Mouse (Mus musculus): Measurements from ENCODE around the gene Tmem123.

DNA sequence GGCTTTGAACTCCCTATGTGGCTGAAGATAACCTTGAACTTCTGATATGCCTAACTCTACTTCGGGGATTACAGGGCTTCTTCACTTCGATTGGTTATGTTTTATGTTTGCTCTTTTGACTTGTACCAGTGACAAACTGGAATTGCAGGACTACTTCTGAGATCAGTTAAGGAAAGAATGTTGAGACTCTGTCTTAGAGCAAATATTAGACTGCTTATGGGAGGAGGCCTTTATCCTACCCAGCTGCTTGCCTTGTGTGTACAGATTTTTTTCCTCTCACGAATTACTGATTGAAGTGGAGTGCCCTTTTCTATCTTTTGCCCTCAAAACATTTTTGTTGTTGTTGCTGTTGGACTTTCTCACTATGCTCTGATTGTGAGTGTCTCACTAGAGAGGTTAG is 1.4 kb downstream of the Tmem123 start:
- TF ChIP-seq POLR2A (IDR thresholded peaks at IDR 0.05; ENCODE audit: low read depth, low read length) (no peak), CTCF (IDR thresholded peaks at IDR 0.05; ENCODE audit: extremely low read depth, insufficient read length, insufficient replicate concordance, low read depth, low read length) (no peak)

All from small intestine, adult 2 months (tissue).